Mouse (Mus musculus): ENCODE results near the gene A530032D15Rik.
"Not testable (repeated sequence)": the region's sequence is repeated elsewhere in the genome, so short reads cannot be mapped to it uniquely, and the experiment has no call there.

- not testable (repeated sequence) for TF ChIP-seq CTCF, EP300 (IDR thresholded peaks at IDR 0.05)
Observed at GRCm38 (mm10) chr1:85155151-85155550, 45.5 kb upstream of the A530032D15Rik start.

All from lung, postnatal 0 days (tissue).